Mouse (Mus musculus) megakaryocyte, embryonic 14.5 days (primary cell): ENCODE data around the gene Carns1. TPM values are rescaled to one million over a fixed set of nuclear protein-coding genes. Genes with fewer than 3 reads are reported as not detected.

ENCODE experiments used
- H3K27me3 ChIP-seq: replicated peaks from 2 replicates; pipeline ENCODE3; 2012; ENCODE audit warnings: inconsistent platforms
- H3K36me3 ChIP-seq: replicated peaks from 2 replicates; pipeline ENCODE3; 2012; ENCODE audit warnings: low read length, inconsistent platforms, mixed read lengths
- H3K4me1 ChIP-seq: 2 replicates; pipeline ENCODE4 v1.6.1; 2012; ENCODE audit warnings: inconsistent platforms
- H3K4me3 ChIP-seq: replicated peaks from 2 replicates; pipeline ENCODE3; 2012; ENCODE audit warnings: moderate library complexity, mild to moderate bottlenecking, inconsistent platforms
- H3K9me3 ChIP-seq: 2 replicates; pipeline ENCODE4 v1.6.1; 2012; ENCODE audit warnings: inconsistent platforms
- FLI1 ChIP-seq: IDR thresholded peaks from 2 replicates; pipeline ENCODE4 v1.6.1; 2012; ENCODE audit warnings: low read length, inconsistent platforms, mixed read lengths
- GATA1 ChIP-seq: IDR thresholded peaks from 3 replicates; pipeline ENCODE4 v1.6.1; 2012; ENCODE audit warnings: mixed read lengths, low read length, inconsistent platforms, borderline replicate concordance
- polyA plus RNA-seq: library from polyadenylated mRNA; stranded (reverse); fragments of >175 nt; gene quantifications from 2 replicates; pipeline ENCODE4 v1.2.3, GENCODE M21; 2012; ENCODE audit warnings: low replicate concordance; ENCODE audit not compliant: insufficient read depth

Carns1 gene
- polyA plus RNA-seq, 1 experiment = 1.3 TPM

DNA sequence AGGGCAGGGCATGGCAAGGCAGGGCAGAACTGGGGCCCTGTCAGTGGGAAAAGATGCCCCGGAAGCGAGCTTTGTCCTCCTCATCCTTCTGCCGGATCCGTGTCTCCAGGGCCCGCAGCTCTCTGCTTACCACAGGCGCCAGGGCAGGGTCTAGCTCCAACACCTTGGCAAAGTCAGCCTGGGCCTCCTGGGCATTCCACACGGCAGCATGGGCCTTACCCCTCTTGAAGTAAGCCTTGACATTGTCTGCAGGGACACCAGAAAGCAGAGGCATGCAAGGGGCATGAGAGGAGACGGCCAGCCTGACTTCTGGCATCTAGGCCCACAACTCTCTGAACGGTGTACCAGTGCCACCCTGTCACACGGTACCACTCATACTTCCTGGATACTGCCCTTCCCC is 60.7 kb downstream of the Carns1 start:
- TF ChIP-seq FLI1 (no peak), GATA1 (no peak)
- Histone ChIP-seq H3K4me3 (peak overlapping the region; percentile 88), H3K36me3 (peaks cover 99% of the 10 kb centered on the region), H3K9me3 (no peaks in the 10 kb centered on the region), H3K27me3 (no peaks in the 10 kb centered on the region), H3K4me1 (peaks cover 100% of the 10 kb centered on the region)

Other genes starting within 250 kb of the Carns1 start
- gene Aldh3b1, start 245.7 kb downstream of the Carns1 start, polyA plus RNA-seq = 2.8 TPM in 1 of 2 replicates, not detected in the other
- gene Unc93b1, start 240.3 kb downstream of the Carns1 start, polyA plus RNA-seq = 30.5 and 188 TPM in 2 replicates
- 0.04 TPM in 1 of 2 replicates, not detected in the other for gene Aldh3b3, start 216.8 kb downstream of the Carns1 start, polyA plus RNA-seq
- gene Aldh3b2, start 203.2 kb downstream of the Carns1 start, polyA plus RNA-seq = not detected in 2 replicates
- 6.4 TPM in 1 of 2 replicates, not detected in the other for gene Acy3, start 188.9 kb downstream of the Carns1 start, polyA plus RNA-seq
- gene Tbx10, start 182.7 kb downstream of the Carns1 start, polyA plus RNA-seq = not detected in 2 replicates
- 11.7 and 19.3 TPM in 2 replicates for gene Nudt8, start 174.9 kb downstream of the Carns1 start, polyA plus RNA-seq
- 0.74 and 0.93 TPM in 2 replicates for gene Gm49405, start 174.9 kb downstream of the Carns1 start, polyA plus RNA-seq
- gene Doc2g, start 172.2 kb downstream of the Carns1 start, polyA plus RNA-seq = 2.7 and 7.3 TPM in 2 replicates
- 111 and 122 TPM in 2 replicates for gene Ndufv1, start 162.7 kb downstream of the Carns1 start, polyA plus RNA-seq
- 128 and 173 TPM in 2 replicates for gene Gstp1, start 137.5 kb downstream of the Carns1 start, polyA plus RNA-seq
- gene Gstp2, start 129.5 kb downstream of the Carns1 start, polyA plus RNA-seq = not detected in 2 replicates
- not detected in 2 replicates for gene Gstp3, start 115.9 kb downstream of the Carns1 start, polyA plus RNA-seq
- not detected in 2 replicates for gene Cabp2, start 93.9 kb downstream of the Carns1 start, polyA plus RNA-seq
- gene Cdk2ap2, start 78.3 kb downstream of the Carns1 start, polyA plus RNA-seq = 140 and 181 TPM in 2 replicates
- gene Pitpnm1, start 75.5 kb downstream of the Carns1 start, polyA plus RNA-seq = 122 and 153 TPM in 2 replicates
- gene Aip, start 49.6 kb downstream of the Carns1 start, polyA plus RNA-seq = 293 and 434 TPM in 2 replicates
- not detected in 2 replicates for gene Gpr152, start 35.7 kb downstream of the Carns1 start, polyA plus RNA-seq
- gene Cabp4, start 31.4 kb downstream of the Carns1 start, polyA plus RNA-seq = 0.51 and 1.2 TPM in 2 replicates
- 110 and 364 TPM in 2 replicates for gene Coro1b, start 26.9 kb downstream of the Carns1 start, polyA plus RNA-seq
- 777 and 793 TPM in 2 replicates for gene Ptprcap, start 21.9 kb downstream of the Carns1 start, polyA plus RNA-seq
- gene Rps6kb2, start 12.1 kb downstream of the Carns1 start, polyA plus RNA-seq = 108 and 492 TPM in 2 replicates
- 24.1 and 31.5 TPM in 2 replicates for gene Tbc1d10c, start 15.8 kb upstream of the Carns1 start, polyA plus RNA-seq
- 268 and 792 TPM in 2 replicates for gene Ppp1ca, start 16.6 kb upstream of the Carns1 start, polyA plus RNA-seq
- 22.1 and 24.3 TPM in 2 replicates for gene Rad9a, start 26.2 kb upstream of the Carns1 start, polyA plus RNA-seq
- 0.09 and 2.0 TPM in 2 replicates for gene Clcf1, start 38.8 kb upstream of the Carns1 start, polyA plus RNA-seq
- gene AC109138.7, start 38.9 kb upstream of the Carns1 start, polyA plus RNA-seq = 8.5 and 73.0 TPM in 2 replicates
- gene Pold4, start 56.4 kb upstream of the Carns1 start, polyA plus RNA-seq = 67.5 and 91.7 TPM in 2 replicates
- 16.5 and 28.6 TPM in 2 replicates for gene Ssh3, start 93.7 kb upstream of the Carns1 start, polyA plus RNA-seq
- 5.6 TPM in 1 of 2 replicates, not detected in the other for gene Ankrd13d, start 107.7 kb upstream of the Carns1 start, polyA plus RNA-seq
- 265 and 541 TPM in 2 replicates for gene Grk2, start 130.7 kb upstream of the Carns1 start, polyA plus RNA-seq
- 9.4 and 14.6 TPM in 2 replicates for gene Kdm2a, start 222.8 kb upstream of the Carns1 start, polyA plus RNA-seq